Mouse (Mus musculus) hindbrain, embryonic 15.5 days (tissue): Measurements from ENCODE around the gene Gm21970. TPM values are rescaled to one million over a fixed set of nuclear protein-coding genes. Genes with fewer than 3 reads are reported as not detected.
"Not testable (repeated sequence)": the region's sequence is repeated elsewhere in the genome, so short reads cannot be mapped to it uniquely, and the experiment has no call there.

Experiments used
- ATAC-seq: fragments of 200-750 bp; cut with Nextera tagmentation; 2 replicates; pipeline ENCODE4 v1.8.0; 2017; ENCODE audit warnings: low read depth, moderate number of reproducible peaks, moderate TSS enrichment; ENCODE audit not compliant: low FRiP score
- H3K27ac ChIP-seq: fragments of 300-500 bp; sonication (generic); replicated peaks from 2 replicates; pipeline ENCODE4 v1.5.1; 2015; ENCODE audit warnings: mild to moderate bottlenecking, inconsistent platforms
- H3K27me3 ChIP-seq: fragments of 300-500 bp; sonication (generic); 2 replicates; pipeline ENCODE4 v1.6.1; 2015; ENCODE audit warnings: control low read depth, inconsistent platforms
- H3K36me3 ChIP-seq: fragments of 300-500 bp; sonication (generic); 2 replicates; pipeline ENCODE4 v1.6.1; 2015; ENCODE audit warnings: control low read depth, inconsistent platforms
- H3K4me1 ChIP-seq: fragments of 300-500 bp; sonication (generic); replicated peaks from 2 replicates; pipeline ENCODE4 v1.6.1; 2015; ENCODE audit warnings: control low read depth, inconsistent platforms
- H3K4me2 ChIP-seq: fragments of 300-500 bp; sonication (generic); 2 replicates; pipeline ENCODE4 v1.6.1; 2015; ENCODE audit warnings: moderate library complexity, mild to moderate bottlenecking, inconsistent platforms
- H3K4me3 ChIP-seq: fragments of 300-500 bp; sonication (generic); 2 replicates; pipeline ENCODE4 v1.5.1; 2015; ENCODE audit warnings: mild to moderate bottlenecking, inconsistent platforms
- H3K9ac ChIP-seq: fragments of 300-500 bp; sonication (generic); 2 replicates; pipeline ENCODE4 v1.6.1; 2015; ENCODE audit warnings: inconsistent platforms
- H3K9me3 ChIP-seq: fragments of 300-500 bp; sonication (generic); 2 replicates; pipeline ENCODE4 v1.6.1; 2016; ENCODE audit warnings: control low read depth, inconsistent platforms
- WGBS: fragments of 180-500 bp; shearing (Covaris S2); methylation state at CpG from one replicate; pipeline ENCODE4 v1.1.7; 2015; 5-methylcytosine and 5-hydroxymethylcytosine counted together
- polyA plus RNA-seq: library from polyadenylated mRNA; unstranded; fragments of >200 nt; fragmentation: Nextera tagmentation; extraction: Ambion mirVana; gene quantifications from 2 replicates; pipeline ENCODE4 v1.2.1, GENCODE M21; 2015

Gm21970 gene
- polyA plus RNA-seq, 1 experiment from 2014 or later: not detected

GRCm38 (mm10) chr16:91427461-91427860 lies 35.9 kb downstream of the Gm21970 start:
- Histone ChIP-seq H3K27me3 (no peaks in the 10 kb centered on the region), H3K4me3 (no peak overlapping the region), H3K27ac (no peak overlapping the region), H3K9me3 (no peaks in the 10 kb centered on the region), H3K4me1 (no peaks in the 10 kb centered on the region), H3K36me3 (no peaks in the 10 kb centered on the region), H3K4me2 (no peak overlapping the region), H3K9ac (no peak overlapping the region)
- ATAC-seq: no peak
- 82% methylated on average over 5 of the region's 5 CpGs for WGBS

- H3K9me3 ChIP-seq: no peaks in the 10 kb centered on the region
- no peak overlapping the region for H3K4me3 ChIP-seq
- H3K4me1 ChIP-seq: no peaks in the 10 kb centered on the region
- H3K4me2 ChIP-seq: no peak overlapping the region
- no peak overlapping the region for H3K27ac ChIP-seq
- no peaks in the 10 kb centered on the region for H3K36me3 ChIP-seq
- H3K9ac ChIP-seq: no peak overlapping the region
- no peaks in the 10 kb centered on the region for H3K27me3 ChIP-seq
- WGBS: 85% methylated on average over 8 of the region's 8 CpGs
- no peak for ATAC-seq
Measured at GRCm38 (mm10) chr16:91428259-91428865, 36.8 kb downstream of the Gm21970 start.

GRCm38 (mm10) chr16:91432720-91433328 lies 41.3 kb downstream of the Gm21970 start:
- no peak overlapping the region for H3K4me3 ChIP-seq
- 36% methylated on average over 5 of the region's 5 CpGs for WGBS
- no peak for ATAC-seq
- no peaks in the 10 kb centered on the region for H3K27me3 ChIP-seq
- H3K4me2 ChIP-seq: no peak overlapping the region
- H3K4me1 ChIP-seq: no peaks in the 10 kb centered on the region
- H3K9ac ChIP-seq: no peak overlapping the region
- H3K9me3 ChIP-seq: no peaks in the 10 kb centered on the region
- no peaks in the 10 kb centered on the region for H3K36me3 ChIP-seq
- H3K27ac ChIP-seq: no peak overlapping the region

- Histone ChIP-seq H3K9me3 (no peaks in the 10 kb centered on the region), H3K27me3 (no peaks in the 10 kb centered on the region), H3K4me2 (no peak overlapping the region), H3K4me3 (no peak overlapping the region), H3K9ac (no peak overlapping the region), H3K36me3 (no peaks in the 10 kb centered on the region), H3K4me1 (no peaks in the 10 kb centered on the region), H3K27ac (no peak overlapping the region)
- 60% methylated on average over 8 of the region's 8 CpGs for WGBS
- no peak for ATAC-seq
Measured at GRCm38 (mm10) chr16:91433329-91433933, 41.9 kb downstream of the Gm21970 start.

- Histone ChIP-seq H3K27me3 (no peaks in the 10 kb centered on the region), H3K27ac (no peak overlapping the region)
- 92% methylated on average over 3 of the region's 3 CpGs for WGBS
Measured at GRCm38 (mm10) chr16:91434119-91434518, 42.6 kb downstream of the Gm21970 start.

GRCm38 (mm10) chr16:91438081-91438480 lies 46.6 kb downstream of the Gm21970 start:
- Histone ChIP-seq H3K9ac (no peak overlapping the region), H3K27me3 (no peaks in the 10 kb centered on the region), H3K4me1 (no peaks in the 10 kb centered on the region), H3K4me2 (no peak overlapping the region), H3K36me3 (no peaks in the 10 kb centered on the region), H3K27ac (no peak overlapping the region), H3K9me3 (no peaks in the 10 kb centered on the region), H3K4me3 (no peak overlapping the region)
- ATAC-seq: no peak
- 75% methylated on average over 3 of the region's 3 CpGs for WGBS

More at GRCm38 (mm10) chr16:91434119-91434518, 42.6 kb downstream of the Gm21970 start:
- Histone ChIP-seq H3K9ac (no peak overlapping the region), H3K4me2 (no peak overlapping the region), H3K9me3 (no peaks in the 10 kb centered on the region), H3K36me3 (no peaks in the 10 kb centered on the region), H3K4me1 (no peaks in the 10 kb centered on the region), H3K4me3 (no peak overlapping the region)
- no peak for ATAC-seq

- H3K9me3 ChIP-seq, ATAC-seq, H3K27me3 ChIP-seq, H3K36me3 ChIP-seq, H3K27ac ChIP-seq, H3K9ac ChIP-seq, H3K4me3 ChIP-seq, H3K4me1 ChIP-seq, H3K4me2 ChIP-seq: not testable (repeated sequence)
- 81% methylated on average over 1 of the region's 1 CpGs for WGBS
Measured at GRCm38 (mm10) chr16:91438599-91438998, 47.1 kb downstream of the Gm21970 start.

- no peak overlapping the region for H3K4me2 ChIP-seq
- no peaks in the 10 kb centered on the region for H3K9me3 ChIP-seq
- H3K36me3 ChIP-seq: no peaks in the 10 kb centered on the region
- H3K9ac ChIP-seq: no peak overlapping the region
- H3K27ac ChIP-seq: no peak overlapping the region
- ATAC-seq: no peak
- H3K4me3 ChIP-seq: no peak overlapping the region
- 68% methylated on average over 7 of the region's 7 CpGs for WGBS
- no peaks in the 10 kb centered on the region for H3K27me3 ChIP-seq
- no peaks in the 10 kb centered on the region for H3K4me1 ChIP-seq
Measured at GRCm38 (mm10) chr16:91441366-91441765, 49.8 kb downstream of the Gm21970 start.

GRCm38 (mm10) chr16:91441811-91442240 lies 50.3 kb downstream of the Gm21970 start:
- Histone ChIP-seq H3K9me3 (no peaks in the 10 kb centered on the region), H3K36me3 (no peaks in the 10 kb centered on the region), H3K27me3 (no peaks in the 10 kb centered on the region), H3K4me2 (no peak overlapping the region), H3K4me3 (no peak overlapping the region), H3K9ac (no peak overlapping the region), H3K4me1 (no peaks in the 10 kb centered on the region), H3K27ac (no peak overlapping the region)
- no peak for ATAC-seq
- 84% methylated on average over 7 of the region's 7 CpGs for WGBS

GRCm38 (mm10) chr16:91442446-91442845 lies 50.9 kb downstream of the Gm21970 start:
- H3K27me3 ChIP-seq: no peaks in the 10 kb centered on the region
- WGBS: 76% methylated on average over 4 of the region's 4 CpGs
- no peak overlapping the region for H3K27ac ChIP-seq
- H3K9me3 ChIP-seq: no peaks in the 10 kb centered on the region
- H3K4me2 ChIP-seq: no peak overlapping the region
- ATAC-seq: no peak
- no peak overlapping the region for H3K4me3 ChIP-seq
- H3K9ac ChIP-seq: no peak overlapping the region
- no peaks in the 10 kb centered on the region for H3K36me3 ChIP-seq
- no peaks in the 10 kb centered on the region for H3K4me1 ChIP-seq

GRCm38 (mm10) chr16:91443211-91443611 lies 51.7 kb downstream of the Gm21970 start:
- Histone ChIP-seq H3K4me3 (no peak overlapping the region), H3K9ac (no peak overlapping the region), H3K36me3 (no peaks in the 10 kb centered on the region), H3K4me2 (no peak overlapping the region), H3K4me1 (no peaks in the 10 kb centered on the region), H3K27ac (no peak overlapping the region), H3K27me3 (no peaks in the 10 kb centered on the region), H3K9me3 (no peaks in the 10 kb centered on the region)
- 84% methylated on average over 8 of the region's 8 CpGs for WGBS
- no peak for ATAC-seq

GRCm38 (mm10) chr16:91444847-91445246 lies 53.3 kb downstream of the Gm21970 start:
- WGBS: 86% methylated on average over 4 of the region's 4 CpGs
- Histone ChIP-seq H3K27me3 (no peaks in the 10 kb centered on the region), H3K9ac (no peak overlapping the region), H3K4me3 (no peak overlapping the region), H3K4me2 (no peak overlapping the region), H3K36me3 (no peaks in the 10 kb centered on the region), H3K9me3 (no peaks in the 10 kb centered on the region), H3K27ac (no peak overlapping the region), H3K4me1 (no peaks in the 10 kb centered on the region)
- no peak for ATAC-seq
